Mouse (Mus musculus) heart, adult 11 months (tissue): ENCODE data around the gene Map1lc3b.

Experiments
- DNase-seq: peaks from one replicate; pipeline ENCODE4 v3.0.0; 2022

The Map1lc3b gene

GRCm38 (mm10) chr8:121590203-121591177 is at the start of gene Map1lc3b:
Map1lc3b (plus strand) TSS chr8:121590361.
- DNase-seq = peak; percentile 100

- peak; percentile 87 for DNase-seq
Observed at GRCm38 (mm10) chr8:121541862-121542261, 48.3 kb upstream of the Map1lc3b start.

- peak; percentile 83 for DNase-seq
Observed at GRCm38 (mm10) chr8:121542901-121543300, 47.3 kb upstream of the Map1lc3b start.

GRCm38 (mm10) chr8:121544276-121544785 is 45.8 kb upstream of the Map1lc3b start, which contains the start of gene 1700018B08Rik:
1700018B08Rik (minus strand) TSS chr8:121544320.
- peak; percentile 81 for DNase-seq

GRCm38 (mm10) chr8:121544936-121545335 is 45.2 kb upstream of the Map1lc3b start:
- peak; percentile 82 for DNase-seq

GRCm38 (mm10) chr8:121547132-121547531 is 43.0 kb upstream of the Map1lc3b start:
- DNase-seq = peak; percentile 94

- peak; percentile 85 for DNase-seq
Observed at GRCm38 (mm10) chr8:121550056-121550455, 40.1 kb upstream of the Map1lc3b start.

GRCm38 (mm10) chr8:121551065-121551985 is 38.8 kb upstream of the Map1lc3b start:
- peak; percentile 93 for DNase-seq

GRCm38 (mm10) chr8:121552506-121552905 is 37.7 kb upstream of the Map1lc3b start:
- peak; percentile 66 for DNase-seq

GRCm38 (mm10) chr8:121553831-121554475 is 36.2 kb upstream of the Map1lc3b start:
- peak; percentile 80 for DNase-seq

- DNase-seq = peak; percentile 75
Observed at GRCm38 (mm10) chr8:121557746-121558145, 32.4 kb upstream of the Map1lc3b start.

GRCm38 (mm10) chr8:121558538-121558937 is 31.6 kb upstream of the Map1lc3b start:
- DNase-seq = peak; percentile 88

- DNase-seq = peak; percentile 91
Observed at GRCm38 (mm10) chr8:121559801-121560200, 30.4 kb upstream of the Map1lc3b start.

GRCm38 (mm10) chr8:121560432-121561100 is 29.6 kb upstream of the Map1lc3b start:
- DNase-seq = peak; percentile 92

- peak; percentile 97 for DNase-seq
Observed at GRCm38 (mm10) chr8:121561636-121562345, 28.4 kb upstream of the Map1lc3b start.

GRCm38 (mm10) chr8:121562941-121563351 is 27.2 kb upstream of the Map1lc3b start:
- DNase-seq = peak; percentile 99

GRCm38 (mm10) chr8:121563701-121564100 is 26.5 kb upstream of the Map1lc3b start:
- no peak for DNase-seq

- no peak for DNase-seq
Observed at GRCm38 (mm10) chr8:121568321-121568720, 21.8 kb upstream of the Map1lc3b start.

- no peak for DNase-seq
Observed at GRCm38 (mm10) chr8:121570335-121570734, 19.8 kb upstream of the Map1lc3b start.

GRCm38 (mm10) chr8:121570801-121571200 is 19.4 kb upstream of the Map1lc3b start:
- no peak for DNase-seq

GRCm38 (mm10) chr8:121572121-121572520 is 18.0 kb upstream of the Map1lc3b start:
- no peak for DNase-seq
